ENCODE assay signal across 8 mouse cellular contexts in genomic region chr11:48798984-48799920, GRCm38 (mm10). TPM values are rescaled to one million over a fixed set of nuclear protein-coding genes. Genes with fewer than 3 reads are reported as not detected.
DNase-seq lines count a peak whose midpoint lies in the region; ATAC-seq and TF ChIP-seq lines count a peak whose summit lies in the region.

No protein-coding gene starts in this region.

- peaks cover 31% of the 10 kb centered on the region for H3K36me3 ChIP-seq in hindbrain, embryonic 14.5 days (replicated peaks; ENCODE audit: control insufficient read depth, insufficient read depth)
- H3K36me3 ChIP-seq in midbrain, embryonic 14.5 days (ENCODE audit: control insufficient read depth, insufficient read depth, low read length) = peaks cover 28% of the 10 kb centered on the region

- H3K4me1 ChIP-seq in cortical plate, adult 2 months (ENCODE audit: control insufficient read depth, insufficient read depth, low read length) = peaks cover 3% of the 10 kb centered on the region; the same call in 1 of the 2 replicates
- H3K4me1 ChIP-seq in hindbrain, embryonic 14.5 days (replicated peaks; ENCODE audit: control insufficient read depth, insufficient read depth, low read length) = peaks cover 33% of the 10 kb centered on the region
- H3K4me1 ChIP-seq in midbrain, embryonic 14.5 days (ENCODE audit: control insufficient read depth, insufficient read depth, low read length) = peaks cover 26% of the 10 kb centered on the region

- TF ChIP-seq CTCF in cortical plate, adult 2 months (IDR thresholded peaks at IDR 0.05; ENCODE audit: extremely low read depth, insufficient read depth, low read length) = no peak

- H3K27me3 ChIP-seq in hindbrain, embryonic 14.5 days (ENCODE audit: control insufficient read depth, insufficient read depth, low read length) = no peaks in the 10 kb centered on the region
- no peaks in the 10 kb centered on the region for H3K27me3 ChIP-seq in midbrain, embryonic 14.5 days (ENCODE audit: control insufficient read depth, insufficient read depth, low read length)

- H3K27ac ChIP-seq in cortical plate, adult 2 months (ENCODE audit: insufficient read depth, low read length) = peak overlapping the region; percentile 57
- H3K27ac ChIP-seq in hindbrain, embryonic 14.5 days = peak overlapping the region; percentile 94
- peak overlapping the region; percentile 93 for H3K27ac ChIP-seq in midbrain, embryonic 14.5 days (replicated peaks; ENCODE audit: low read depth, low read length)

- no peaks in the 10 kb centered on the region for H3K9me3 ChIP-seq in hindbrain, embryonic 14.5 days (ENCODE audit: control insufficient read depth, low read length)
- H3K9me3 ChIP-seq in midbrain, embryonic 14.5 days (ENCODE audit: control insufficient read depth, low read length) = no peaks in the 10 kb centered on the region

- intact Hi-C loops in left cerebral cortex, postnatal 4 days (cut with DNase I) = no loop called here
- intact Hi-C loops in left cerebral cortex, postnatal 25 days (cut with DNase I) = no loop called here

- DNase-seq in left cerebral cortex, postnatal 4 days = peak; percentile 13
- no peak for DNase-seq in left cerebral cortex, adult 9 months (ENCODE audit: low spot score in 2 of 2)
- no peak for DNase-seq in hindbrain, embryonic 14.5 days (ENCODE audit: low spot score)
- DNase-seq in midbrain, embryonic 14.5 days = no peak
- no peak for DNase-seq in spleen, postnatal 36 days (ENCODE audit: low spot score in 2 of 2)
- DNase-seq in spleen, adult 12 weeks (ENCODE audit: low spot score) = no peak
- no peak for DNase-seq in left cerebral cortex, postnatal 25 days (ENCODE audit: low spot score in 2 of 2)

- H3K4me2 ChIP-seq in hindbrain, embryonic 14.5 days (replicated peaks) = peak overlapping the region; percentile 81
- peak overlapping the region; percentile 81 for H3K4me2 ChIP-seq in midbrain, embryonic 14.5 days (ENCODE audit: low read length)

- ATAC-seq in hindbrain, embryonic 14.5 days (ENCODE audit: low FRiP score) = peak; percentile 15
- ATAC-seq in midbrain, embryonic 14.5 days (ENCODE audit: low FRiP score, low TSS enrichment) = peak; percentile 11

- peak overlapping the region; percentile 84 for H3K9ac ChIP-seq in hindbrain, embryonic 14.5 days
- H3K9ac ChIP-seq in midbrain, embryonic 14.5 days (replicated peaks; ENCODE audit: low read length) = peak overlapping the region; percentile 88

- peak overlapping the region; percentile 52 for H3K4me3 ChIP-seq in cortical plate, adult 2 months (ENCODE audit: insufficient read depth, low read length)
- peak overlapping the region; percentile 59 for H3K4me3 ChIP-seq in hindbrain, embryonic 14.5 days (replicated peaks; ENCODE audit: low read length)
- H3K4me3 ChIP-seq in midbrain, embryonic 14.5 days (replicated peaks; ENCODE audit: low read depth, low read length) = peak overlapping the region; percentile 83

- no peak for TF ChIP-seq POLR2A in cortical plate, adult 2 months (IDR thresholded peaks at IDR 0.05; ENCODE audit: extremely low read depth, insufficient read depth, low read length)

- WGBS in hindbrain, embryonic 14.5 days = 11% methylated on average over 18 of the region's 18 CpGs
- WGBS in midbrain, embryonic 14.5 days = 10% methylated on average over 18 of the region's 18 CpGs

RNA-seq across cellular contexts. Expression of gene Rack1, which starts 0.9 kb away (rescaled TPM):
- 100 to 1,000 TPM; 486 to 572 TPM for total RNA-seq in left cerebral cortex, postnatal 4 days (2021)
- polyA plus RNA-seq in cortical plate, adult 2 months (2012; rRNA removed) = 447 and 464 TPM in 2 replicates
- 418 and 454 TPM in 2 replicates for polyA plus RNA-seq in hindbrain, embryonic 14.5 days (2014; fragmentation: Nextera tagmentation; extraction: Ambion mirVana)
- polyA plus RNA-seq in midbrain, embryonic 14.5 days (2014; fragmentation: Nextera tagmentation; extraction: Ambion mirVana) = 505 and 506 TPM in 2 replicates
- 100 to 1,000 TPM; 223 to 235 TPM for total RNA-seq in left cerebral cortex, postnatal 25 days (2021)

RNA-seq across cellular contexts. Expression of gene Trim41, which starts 17.9 kb away (rescaled TPM):
- total RNA-seq in left cerebral cortex, postnatal 4 days (2021) = 10 to 100 TPM; 53.6 to 54.3 TPM
- 43.1 and 46.7 TPM in 2 replicates for polyA plus RNA-seq in cortical plate, adult 2 months (2012; rRNA removed)
- 4.6 and 5.6 TPM in 2 replicates for polyA plus RNA-seq in hindbrain, embryonic 14.5 days (2014; fragmentation: Nextera tagmentation; extraction: Ambion mirVana)
- polyA plus RNA-seq in midbrain, embryonic 14.5 days (2014; fragmentation: Nextera tagmentation; extraction: Ambion mirVana) = 6.3 and 8.4 TPM in 2 replicates
- 10 to 100 TPM; 62.6 to 67.1 TPM for total RNA-seq in left cerebral cortex, postnatal 25 days (2021)

RNA-seq across cellular contexts. Expression of gene Trim7, which starts 26.7 kb away (rescaled TPM):
- total RNA-seq in left cerebral cortex, postnatal 4 days (2021) = 10 to 100 TPM in 1 of 2 experiments, 1 to 10 TPM in 1; 9.4 to 12.4 TPM
- polyA plus RNA-seq in cortical plate, adult 2 months (2012; rRNA removed) = 4.2 and 4.3 TPM in 2 replicates
- polyA plus RNA-seq in hindbrain, embryonic 14.5 days (2014; fragmentation: Nextera tagmentation; extraction: Ambion mirVana) = 1.7 and 2.5 TPM in 2 replicates
- polyA plus RNA-seq in midbrain, embryonic 14.5 days (2014; fragmentation: Nextera tagmentation; extraction: Ambion mirVana) = 0.75 and 1.6 TPM in 2 replicates
- 1 to 10 TPM; 1.4 to 2.2 TPM for total RNA-seq in left cerebral cortex, postnatal 25 days (2021)

RNA-seq across cellular contexts. Expression of gene Gm12184, which starts 27.2 kb away (rescaled TPM):
- total RNA-seq in left cerebral cortex, postnatal 4 days (2021) = 1 to 10 TPM in 1 of 2 experiments, under 1 TPM in 1; 0.89 to 2.4 TPM
- 33.8 and 40.1 TPM in 2 replicates for polyA plus RNA-seq in cortical plate, adult 2 months (2012; rRNA removed)
- 1.6 and 2.4 TPM in 2 replicates for polyA plus RNA-seq in hindbrain, embryonic 14.5 days (2014; fragmentation: Nextera tagmentation; extraction: Ambion mirVana)
- polyA plus RNA-seq in midbrain, embryonic 14.5 days (2014; fragmentation: Nextera tagmentation; extraction: Ambion mirVana) = 3.2 and 4.5 TPM in 2 replicates
- 1 to 10 TPM in 1 of 2 experiments, under 1 TPM in 1; 0.99 to 1.5 TPM for total RNA-seq in left cerebral cortex, postnatal 25 days (2021)
